Mouse (Mus musculus) midbrain, embryonic 12.5 days (tissue): ENCODE data around the gene Amdhd2. TPM values are rescaled to one million over a fixed set of nuclear protein-coding genes. Genes with fewer than 3 reads are reported as not detected.
"Not testable (repeated sequence)": the region's sequence is repeated elsewhere in the genome, so short reads cannot be mapped to it uniquely, and the experiment has no call there.

Experiments
- ATAC-seq: fragments of 200-750 bp; cut with Nextera tagmentation; 2 replicates; pipeline ENCODE4 v1.8.0; 2017; ENCODE audit warnings: low read depth, moderate TSS enrichment, moderate library complexity; ENCODE audit not compliant: low FRiP score
- H3K27ac ChIP-seq: fragments of 300-500 bp; sonication (generic); replicated peaks from 2 replicates; pipeline ENCODE4 v1.5.1; 2016; ENCODE audit warnings: mild to moderate bottlenecking
- H3K27me3 ChIP-seq: fragments of 300-500 bp; sonication (generic); 2 replicates; pipeline ENCODE4 v1.6.1; 2016; ENCODE audit warnings: mild to moderate bottlenecking
- H3K36me3 ChIP-seq: fragments of 300-500 bp; sonication (generic); 2 replicates; pipeline ENCODE4 v1.6.1; 2016
- H3K4me1 ChIP-seq: fragments of 300-500 bp; sonication (generic); 2 replicates; pipeline ENCODE4 v1.6.1; 2016
- H3K4me2 ChIP-seq: fragments of 300-500 bp; sonication (generic); replicated peaks from 2 replicates; pipeline ENCODE4 v1.6.1; 2016; ENCODE audit warnings: mild to moderate bottlenecking, moderate library complexity
- H3K4me3 ChIP-seq: fragments of 300-500 bp; sonication (generic); 2 replicates; pipeline ENCODE4 v1.5.1; 2016; ENCODE audit warnings: mild to moderate bottlenecking
- H3K9ac ChIP-seq: fragments of 300-500 bp; sonication (generic); replicated peaks from 2 replicates; pipeline ENCODE4 v1.6.1; 2016; ENCODE audit warnings: mild to moderate bottlenecking, moderate library complexity
- H3K9me3 ChIP-seq: fragments of 300-500 bp; sonication (generic); 2 replicates; pipeline ENCODE4 v1.6.1; 2016; ENCODE audit warnings: mild to moderate bottlenecking
- WGBS: fragments of 180-500 bp; shearing (Covaris S2); methylation state at CpG from one replicate; pipeline ENCODE4 v1.1.7; 2016; 5-methylcytosine and 5-hydroxymethylcytosine counted together
- polyA plus RNA-seq: library from polyadenylated mRNA; unstranded; fragments of >200 nt; fragmentation: Nextera tagmentation; extraction: Ambion mirVana; gene quantifications from 2 replicates; pipeline ENCODE4 v1.2.1, GENCODE M21; 2016

The Amdhd2 gene
- polyA plus RNA-seq, 1 experiment from 2014 or later, result 32.9 TPM

DNA sequence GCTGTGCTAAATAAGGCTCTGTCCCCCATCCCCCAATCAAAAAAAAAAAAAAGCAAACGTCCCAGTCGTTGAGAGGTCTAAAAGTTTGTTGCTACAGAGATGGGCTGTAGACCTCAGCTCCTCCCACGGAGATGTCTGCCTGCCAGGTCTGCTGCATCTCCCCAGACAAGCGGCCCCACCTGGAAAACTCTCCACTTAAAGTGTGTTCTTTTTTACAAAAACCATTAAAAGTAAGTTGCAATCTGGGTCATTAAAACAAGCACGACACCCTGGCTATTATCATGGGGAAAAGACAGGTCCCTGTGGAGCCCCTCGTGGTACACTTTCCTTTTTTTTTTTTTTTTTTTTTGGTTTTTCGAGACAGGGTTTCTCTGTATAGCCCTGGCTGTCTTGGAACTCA lies 12.2 kb downstream of the Amdhd2 start:
- no peaks in the 10 kb centered on the region; the same call in 1 of the 2 replicates for H3K27me3 ChIP-seq
- no peak overlapping the region for H3K9ac ChIP-seq
- WGBS, result 23% methylated on average over 7 of the region's 7 CpGs

DNA sequence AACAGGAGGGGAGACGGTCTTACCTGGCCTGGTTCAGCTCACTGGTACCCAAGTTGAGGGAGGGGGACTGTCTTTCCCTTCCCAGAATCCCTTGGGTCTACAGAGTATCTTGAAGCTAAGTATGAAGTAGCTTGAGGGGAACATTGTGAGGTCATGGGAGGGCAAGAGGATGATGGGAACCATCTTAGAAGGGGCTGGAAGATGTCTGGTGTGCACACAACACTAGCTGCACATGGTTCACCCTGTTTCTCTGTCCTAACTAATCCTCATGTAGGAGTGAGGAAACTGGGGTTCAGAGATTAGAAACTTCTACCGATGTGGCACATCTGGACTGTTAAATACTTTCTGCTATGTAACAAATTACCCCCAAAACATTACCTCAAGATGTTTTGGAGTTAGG lies 12.7 kb downstream of the Amdhd2 start, which contains the start of gene Pdpk1:
Gene Pdpk1, minus strand, starts transcription at position 101 of the 400 bp plus-strand sequence.
- Histone ChIP-seq H3K4me1 (peaks cover 9% of the 10 kb centered on the region), H3K27ac (no peak within 1 kb of the TSS), H3K4me2 (peak within 1 kb of the TSS; percentile 58), H3K9me3 (no peaks in the 10 kb centered on the region), H3K36me3 (0 out of 2 replicates have a peak, but pooled peaks cover 4% of the 10 kb centered on the region), H3K4me3 (peak within 1 kb of the TSS; percentile 33), H3K27me3 (no peaks in the 10 kb centered on the region; the same call in 1 of the 2 replicates), H3K9ac (peak within 1 kb of the TSS; percentile 34; the same call in 1 of the 2 replicates)
- ATAC-seq, result no peak
- WGBS, result 82% methylated on average over 2 of the region's 2 CpGs

More for the DNA sequence above, 12.2 kb downstream of the Amdhd2 start:
- H3K9me3 ChIP-seq, result no peaks in the 10 kb centered on the region
- no peak for ATAC-seq
- peak overlapping the region; percentile 58 for H3K4me2 ChIP-seq
- H3K27ac ChIP-seq, result no peak overlapping the region
- peaks cover 9% of the 10 kb centered on the region for H3K4me1 ChIP-seq
- 0 out of 2 replicates have a peak, but pooled peaks cover 9% of the 10 kb centered on the region for H3K36me3 ChIP-seq
- no peak overlapping the region for H3K4me3 ChIP-seq

DNA sequence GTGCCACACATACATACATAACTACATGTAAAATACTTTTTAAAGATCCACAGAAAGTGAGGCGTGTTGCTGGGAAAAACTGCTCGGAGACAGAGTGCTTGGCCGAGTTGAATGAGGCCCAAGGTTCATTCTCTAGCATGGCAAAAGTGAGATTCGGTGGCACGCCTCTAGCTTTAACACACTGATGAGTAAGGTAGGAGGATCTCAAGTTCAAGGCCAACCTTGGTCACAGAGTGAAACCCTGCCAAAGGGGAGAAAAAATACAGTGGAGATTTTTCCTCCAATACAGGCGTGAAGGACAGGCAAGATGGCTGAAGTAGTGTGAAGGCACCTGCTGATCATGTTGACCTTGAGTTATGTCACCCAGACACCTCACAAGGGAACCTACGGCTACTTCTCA lies 14.1 kb downstream of the Amdhd2 start:
- no peaks in the 10 kb centered on the region for H3K9me3 ChIP-seq
- H3K27ac ChIP-seq, result no peak overlapping the region
- no peak overlapping the region for H3K4me2 ChIP-seq
- H3K4me1 ChIP-seq, result peaks cover 9% of the 10 kb centered on the region
- no peak overlapping the region for H3K4me3 ChIP-seq
- ATAC-seq, result no peak
- 87% methylated on average over 7 of the region's 7 CpGs for WGBS
- no peaks in the 10 kb centered on the region for H3K36me3 ChIP-seq
- no peaks in the 10 kb centered on the region; the same call in 1 of the 2 replicates for H3K27me3 ChIP-seq
- no peak overlapping the region for H3K9ac ChIP-seq

DNA sequence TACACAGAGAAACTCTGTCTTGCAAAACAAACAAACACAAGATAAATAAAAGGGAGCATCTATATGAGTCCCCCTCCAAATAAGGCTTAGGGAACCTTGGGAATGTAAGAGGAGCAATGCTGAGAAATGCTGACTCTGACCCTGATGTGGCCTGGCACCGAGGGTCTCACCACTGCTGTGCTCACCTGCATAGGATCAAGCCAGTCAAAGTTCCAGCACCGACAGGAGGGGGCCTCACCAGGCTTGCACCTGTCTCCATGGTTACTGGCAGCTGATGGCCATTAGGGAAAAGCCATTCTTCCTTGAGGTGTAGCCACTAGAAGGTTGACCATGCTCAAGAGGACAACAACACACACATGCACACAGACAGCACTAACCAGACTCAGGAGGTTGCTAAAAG lies 20.7 kb downstream of the Amdhd2 start:
- Histone ChIP-seq H3K27ac (no peak overlapping the region), H3K9me3 (no peaks in the 10 kb centered on the region), H3K4me2 (no peak overlapping the region), H3K27me3 (no peaks in the 10 kb centered on the region), H3K9ac (no peak overlapping the region), H3K4me3 (no peak overlapping the region), H3K36me3 (no peaks in the 10 kb centered on the region), H3K4me1 (peaks cover 17% of the 10 kb centered on the region)
- ATAC-seq, result no peak
- 37% methylated on average over 2 of the region's 2 CpGs for WGBS

DNA sequence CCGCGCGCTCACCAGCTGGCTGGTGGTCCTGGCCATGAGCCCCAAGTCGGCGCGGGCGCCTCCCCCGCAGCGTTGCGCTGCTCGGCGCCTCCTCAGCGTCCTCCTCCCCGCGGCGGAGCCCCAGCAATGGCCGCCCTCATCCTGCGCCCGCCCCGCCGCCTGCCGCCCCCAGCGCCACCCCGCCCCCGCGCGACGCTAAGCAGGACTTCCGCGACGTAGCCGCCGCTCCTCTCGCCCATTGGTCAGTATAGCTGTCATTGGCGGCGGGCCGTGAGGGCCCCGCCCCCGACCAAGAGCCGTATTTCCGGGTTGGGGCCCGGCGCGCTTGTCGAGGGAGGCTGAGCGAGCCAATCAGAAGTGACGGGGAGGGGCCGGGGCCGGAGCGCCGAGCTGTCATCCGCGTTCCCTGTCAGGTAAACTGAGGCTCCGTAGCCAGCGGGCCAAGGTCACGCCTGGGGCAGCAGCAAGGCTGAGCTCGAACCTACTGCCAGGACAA lies 22.1 kb downstream of the Amdhd2 start:
- Histone ChIP-seq H3K4me2 (peak overlapping the region; percentile 97), H3K27ac (peak overlapping the region; percentile 82), H3K9me3 (no peaks in the 10 kb centered on the region), H3K36me3 (no peaks in the 10 kb centered on the region), H3K4me1 (peaks cover 17% of the 10 kb centered on the region), H3K9ac (peak overlapping the region; percentile 91), H3K4me3 (peak overlapping the region; percentile 99), H3K27me3 (no peaks in the 10 kb centered on the region)
- peak; percentile 99 for ATAC-seq
- WGBS, result under 1% methylated on average over 54 of the region's 57 CpGs

DNA sequence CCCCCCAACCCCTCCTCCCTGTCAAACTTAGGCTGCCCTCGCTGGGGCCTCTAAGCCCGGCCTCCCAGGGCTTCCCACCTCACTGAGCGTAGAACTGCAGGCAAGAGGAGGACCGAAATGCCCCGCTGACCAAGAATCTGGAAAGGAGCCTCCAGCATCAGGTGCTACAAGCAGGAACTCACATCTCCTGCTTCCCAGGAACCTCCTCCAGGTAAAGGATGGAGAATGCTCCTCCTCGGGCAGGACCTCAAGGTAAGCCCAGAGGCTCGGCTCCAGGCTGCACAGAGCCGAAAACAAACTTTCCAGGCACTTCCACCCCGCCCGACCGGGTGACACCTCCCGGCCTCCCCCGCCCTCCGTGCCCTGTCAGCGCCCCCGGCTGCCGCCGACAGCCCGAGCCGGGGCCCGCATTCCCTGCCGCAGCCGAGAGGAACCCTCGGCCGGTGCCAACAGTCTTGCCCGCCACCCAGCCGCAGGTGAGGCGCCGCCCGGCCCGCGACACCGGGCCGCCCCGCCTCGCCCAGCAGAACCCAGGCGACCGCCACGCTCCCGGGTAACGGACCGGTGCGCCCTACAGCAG lies 22.6 kb downstream of the Amdhd2 start:
- WGBS, result 2% methylated on average over 34 of the region's 43 CpGs
- Histone ChIP-seq H3K9me3 (no peaks in the 10 kb centered on the region), H3K4me3 (peak overlapping the region; percentile 99), H3K36me3 (no peaks in the 10 kb centered on the region), H3K27ac (peak overlapping the region; percentile 82), H3K27me3 (no peaks in the 10 kb centered on the region), H3K9ac (peak overlapping the region; percentile 91), H3K4me2 (peak overlapping the region; percentile 97), H3K4me1 (peaks cover 17% of the 10 kb centered on the region)
- no peak for ATAC-seq

DNA sequence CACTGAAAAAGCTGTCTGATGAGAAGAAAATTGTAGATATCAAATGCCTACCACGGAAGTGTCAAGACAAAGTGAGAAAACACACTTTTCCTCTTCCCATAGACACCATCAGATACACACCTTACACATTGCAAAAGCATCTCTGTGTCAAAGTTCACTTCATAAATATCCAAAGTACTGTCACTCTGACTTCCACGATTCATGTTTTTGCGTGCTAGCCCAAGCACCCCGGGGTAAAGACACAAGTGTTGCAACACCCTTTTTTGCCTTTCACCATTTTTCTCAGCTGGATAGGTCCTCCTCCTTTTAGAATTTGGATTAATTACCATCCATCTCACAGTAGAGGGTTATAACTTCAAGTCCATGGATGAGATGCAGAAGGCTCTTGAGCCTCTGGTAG lies 23.6 kb downstream of the Amdhd2 start:
- no peak for ATAC-seq
- WGBS, result 90% methylated on average over 4 of the region's 4 CpGs
- Histone ChIP-seq H3K27ac (no peak overlapping the region), H3K4me2 (peak overlapping the region; percentile 97), H3K36me3 (no peaks in the 10 kb centered on the region), H3K4me1 (peaks cover 17% of the 10 kb centered on the region), H3K9ac (peak overlapping the region; percentile 91; the same call in 1 of the 2 replicates), H3K4me3 (peak overlapping the region; percentile 99), H3K27me3 (no peaks in the 10 kb centered on the region), H3K9me3 (no peaks in the 10 kb centered on the region)

DNA sequence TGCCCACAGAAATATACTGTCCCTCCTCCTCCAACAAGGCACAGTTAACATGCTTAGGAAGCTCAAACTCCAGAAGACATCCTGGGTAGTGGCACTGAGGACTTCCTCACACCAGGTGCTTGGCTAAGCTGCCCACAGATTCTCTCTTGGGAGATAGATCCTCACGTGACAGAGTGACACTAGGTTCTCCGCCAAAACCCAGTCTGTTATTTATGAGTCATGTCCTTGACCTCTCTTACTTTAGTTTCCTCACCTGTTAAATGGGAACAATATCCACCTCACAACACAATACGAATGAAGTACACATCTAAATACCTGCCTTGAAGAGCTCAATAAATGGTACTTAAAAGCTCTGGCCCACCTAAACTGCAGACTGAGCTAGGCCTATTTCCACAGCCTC lies 24.3 kb downstream of the Amdhd2 start:
- 94% methylated on average over 3 of the region's 3 CpGs for WGBS
- Histone ChIP-seq H3K4me1 (peaks cover 17% of the 10 kb centered on the region), H3K9ac (no peak overlapping the region), H3K27me3 (no peaks in the 10 kb centered on the region), H3K9me3 (no peaks in the 10 kb centered on the region), H3K36me3 (no peaks in the 10 kb centered on the region), H3K4me3 (no peak overlapping the region), H3K4me2 (peak overlapping the region; percentile 97; the same call in 1 of the 2 replicates), H3K27ac (no peak overlapping the region)
- no peak for ATAC-seq

DNA sequence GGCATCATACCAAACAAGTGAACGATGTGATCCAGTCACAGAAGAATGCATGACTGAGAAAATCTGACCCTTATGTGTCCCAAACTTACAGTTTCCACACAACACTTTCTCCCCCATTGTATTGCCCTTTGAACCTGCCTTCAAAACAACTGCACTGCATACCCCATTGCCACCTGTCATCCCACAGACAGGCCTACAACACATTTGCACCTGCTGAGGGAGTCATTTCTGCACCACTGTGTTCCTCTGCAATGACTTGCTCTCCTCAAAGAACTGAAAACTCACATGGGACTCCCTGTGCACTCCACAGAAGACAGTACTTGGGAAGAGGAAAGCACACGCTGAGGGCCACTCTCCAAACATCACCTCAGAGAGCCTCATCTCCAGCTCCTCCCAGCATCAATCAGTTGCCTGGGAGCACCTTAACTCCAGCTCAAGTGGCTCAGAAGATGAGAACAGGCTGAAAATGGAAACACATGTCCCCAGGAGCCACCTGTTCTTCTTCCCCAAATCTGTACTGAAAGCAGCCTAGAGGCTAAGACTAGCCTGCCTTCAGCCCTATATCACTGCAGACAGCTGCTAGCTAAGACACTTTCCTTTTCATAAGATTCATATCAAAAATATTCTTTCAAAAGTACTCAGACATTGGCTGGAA lies 26.2 kb downstream of the Amdhd2 start:
- H3K27me3 ChIP-seq, result no peaks in the 10 kb centered on the region
- no peaks in the 10 kb centered on the region for H3K36me3 ChIP-seq
- H3K27ac ChIP-seq, result no peak overlapping the region
- ATAC-seq, result no peak
- 87% methylated on average over 2 of the region's 2 CpGs for WGBS
- H3K4me1 ChIP-seq, result peaks cover 16% of the 10 kb centered on the region
- no peaks in the 10 kb centered on the region for H3K9me3 ChIP-seq
- H3K4me2 ChIP-seq, result no peak overlapping the region
- H3K4me3 ChIP-seq, result no peak overlapping the region
- no peak overlapping the region for H3K9ac ChIP-seq

DNA sequence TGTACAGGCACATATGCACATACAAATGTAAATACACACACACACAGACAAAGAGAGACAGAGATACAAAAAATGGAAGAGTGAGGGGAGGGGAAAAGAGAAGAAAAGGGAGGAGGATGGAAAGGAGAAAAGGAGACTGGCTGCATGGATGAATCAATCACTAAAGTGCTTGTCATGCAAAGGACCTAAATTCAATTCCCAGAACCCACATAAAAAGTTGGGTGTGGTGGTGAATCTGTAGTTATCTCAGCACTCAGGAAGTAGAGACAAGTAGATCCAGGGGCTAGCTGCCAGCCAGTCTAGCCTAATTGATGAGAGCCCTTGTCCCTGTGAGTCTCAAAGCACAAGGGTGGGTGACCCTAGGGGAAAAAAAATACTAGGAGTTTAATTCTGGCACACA lies 29.5 kb downstream of the Amdhd2 start:
- no peak for ATAC-seq

DNA sequence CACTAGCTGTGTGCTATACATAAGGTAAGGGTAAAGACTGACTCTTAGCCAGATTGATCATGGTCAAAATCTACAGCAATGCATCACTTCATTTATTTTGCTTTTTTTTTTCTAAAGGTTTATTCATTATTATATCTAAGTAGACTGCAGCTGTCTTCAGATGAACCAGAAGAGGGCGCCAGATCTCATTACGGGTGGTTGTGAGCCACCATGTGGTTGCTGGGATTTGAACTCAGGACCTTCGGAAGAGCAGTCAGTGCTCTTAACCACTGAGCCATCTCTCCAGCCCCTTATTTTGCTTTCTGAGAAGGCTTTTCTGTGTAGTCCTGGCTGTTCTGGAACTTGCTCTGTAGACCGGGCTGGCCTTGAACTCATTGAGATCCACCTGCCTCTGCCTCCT lies 30.6 kb downstream of the Amdhd2 start:
- H3K27me3 ChIP-seq, H3K4me2 ChIP-seq, H3K4me1 ChIP-seq, H3K9me3 ChIP-seq, H3K4me3 ChIP-seq, H3K27ac ChIP-seq, H3K36me3 ChIP-seq, H3K9ac ChIP-seq, ATAC-seq: not testable (repeated sequence)
- 89% methylated on average over 4 of the region's 4 CpGs for WGBS

More for the DNA sequence above, 29.5 kb downstream of the Amdhd2 start:
- Histone ChIP-seq H3K27ac (no peak overlapping the region), H3K27me3 (no peaks in the 10 kb centered on the region), H3K9me3 (no peaks in the 10 kb centered on the region), H3K36me3 (no peaks in the 10 kb centered on the region), H3K4me3 (no peak overlapping the region), H3K4me2 (no peak overlapping the region), H3K9ac (no peak overlapping the region), H3K4me1 (no peaks in the 10 kb centered on the region)

DNA sequence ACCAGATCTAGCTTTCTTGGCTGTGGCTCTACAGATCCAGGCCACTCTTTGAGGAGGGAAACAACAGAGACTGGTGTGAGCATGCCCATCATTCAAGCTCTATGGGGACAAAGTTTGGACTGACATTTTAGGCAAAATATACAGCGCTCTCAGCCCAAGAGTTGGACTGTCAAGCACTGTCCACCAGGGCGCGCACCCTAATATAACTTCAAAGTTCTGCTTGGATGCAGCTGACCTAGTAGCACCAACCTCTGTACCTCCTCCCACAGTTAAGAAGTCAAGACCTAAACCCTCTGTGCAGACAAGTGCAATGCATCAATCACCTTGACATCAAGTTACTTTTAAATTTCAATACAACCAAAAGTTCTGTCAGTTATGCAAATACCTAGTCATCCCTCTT lies 32.0 kb downstream of the Amdhd2 start:
- H3K27me3 ChIP-seq, result no peaks in the 10 kb centered on the region
- no peaks in the 10 kb centered on the region for H3K4me1 ChIP-seq
- no peak overlapping the region for H3K27ac ChIP-seq
- no peak overlapping the region for H3K9ac ChIP-seq
- WGBS, result 89% methylated on average over 3 of the region's 3 CpGs
- no peak overlapping the region for H3K4me2 ChIP-seq
- H3K4me3 ChIP-seq, result no peak overlapping the region
- no peaks in the 10 kb centered on the region for H3K36me3 ChIP-seq
- ATAC-seq, result no peak
- no peaks in the 10 kb centered on the region for H3K9me3 ChIP-seq
